Mouse (Mus musculus): ENCODE measurements around the gene Slf2. TPM values are rescaled to one million over a fixed set of nuclear protein-coding genes. Genes with fewer than 3 reads are reported as not detected.

Gene Slf2
- polyA plus RNA-seq, 1 experiment from 2014 or later, result 27.1 TPM

DNA sequence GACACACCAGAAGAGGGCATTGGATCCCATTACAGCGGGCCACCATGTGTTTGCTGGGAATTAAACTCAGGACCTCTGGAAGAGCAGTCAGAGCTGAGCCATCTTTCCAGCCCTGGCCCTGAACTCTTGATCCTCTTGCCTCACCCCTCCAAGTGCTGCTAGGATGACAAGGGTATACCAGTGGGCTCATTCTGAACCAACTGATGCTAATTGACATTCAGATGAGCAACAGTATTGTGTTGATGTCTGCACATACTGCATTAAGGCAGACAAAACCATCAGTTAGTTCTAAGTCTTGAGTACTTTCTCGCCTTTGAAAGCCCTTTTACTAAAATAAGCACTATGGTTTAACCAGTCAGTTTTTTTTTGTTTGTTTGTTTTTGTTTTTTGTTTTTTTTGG is 28.7 kb downstream of the Slf2 start:
- Histone ChIP-seq H3K9me3 (ENCODE audit: control insufficient read depth, low read length) (no peaks in the 10 kb centered on the region), H3K27ac (ENCODE audit: low read length) (no peak overlapping the region), H3K4me1 (replicated peaks; ENCODE audit: control insufficient read depth, insufficient read depth, low read length) (no peaks in the 10 kb centered on the region), H3K4me3 (ENCODE audit: low read length) (no peak overlapping the region), H3K36me3 (ENCODE audit: control insufficient read depth, insufficient read depth, low read length) (peaks cover 55% of the 10 kb centered on the region), H3K27me3 (ENCODE audit: control insufficient read depth, insufficient read depth, low read depth, low read length) (no peaks in the 10 kb centered on the region), H3K4me2 (ENCODE audit: low read depth, low read length) (no peak overlapping the region), H3K9ac (ENCODE audit: low read length) (no peak overlapping the region)
- no peak for ATAC-seq (ENCODE audit: low read depth)
- WGBS, result 98% methylated on average over 2 of the region's 2 CpGs

- WGBS, result 94% methylated on average over 1 of the region's 1 CpGs
Measured at GRCm38 (mm10) chr19:44965978-44966377, 35.0 kb downstream of the Slf2 start.

DNA sequence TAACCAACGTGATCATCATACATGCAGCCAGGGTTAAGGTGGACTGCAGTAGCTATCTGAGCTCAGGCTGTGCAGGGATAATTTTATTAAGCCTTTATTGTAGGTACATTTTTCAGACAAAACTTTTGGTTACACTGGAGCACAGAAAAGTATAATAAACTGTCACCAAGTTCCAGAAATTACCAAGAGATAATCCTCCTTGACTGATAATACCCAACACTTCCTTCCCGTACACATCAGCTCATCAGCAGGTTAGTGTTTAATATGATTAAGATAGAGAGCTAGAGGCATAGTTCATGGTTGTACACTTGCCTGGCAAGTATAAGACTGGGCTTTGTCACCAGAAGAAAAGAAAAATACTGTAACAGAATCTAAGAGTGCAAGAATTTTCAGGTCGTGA is 37.4 kb downstream of the Slf2 start:
- ATAC-seq (ENCODE audit: low read depth), result no peak
- Histone ChIP-seq H3K27ac (ENCODE audit: low read length) (no peak overlapping the region), H3K4me1 (replicated peaks; ENCODE audit: control insufficient read depth, insufficient read depth, low read length) (no peaks in the 10 kb centered on the region), H3K4me2 (ENCODE audit: low read depth, low read length) (no peak overlapping the region), H3K4me3 (ENCODE audit: low read length) (no peak overlapping the region), H3K36me3 (ENCODE audit: control insufficient read depth, insufficient read depth, low read length) (peaks cover 67% of the 10 kb centered on the region), H3K9ac (ENCODE audit: low read length) (no peak overlapping the region), H3K9me3 (ENCODE audit: control insufficient read depth, low read length) (no peaks in the 10 kb centered on the region), H3K27me3 (ENCODE audit: control insufficient read depth, insufficient read depth, low read depth, low read length) (no peaks in the 10 kb centered on the region)
- WGBS, result 76% methylated on average over 3 of the region's 3 CpGs

More at GRCm38 (mm10) chr19:44965978-44966377, 35.0 kb downstream of the Slf2 start:
- H3K27ac ChIP-seq (ENCODE audit: low read length), result no peak overlapping the region
- H3K9ac ChIP-seq (ENCODE audit: low read length), result no peak overlapping the region
- H3K36me3 ChIP-seq (ENCODE audit: control insufficient read depth, insufficient read depth, low read length), result peaks cover 64% of the 10 kb centered on the region
- ATAC-seq (ENCODE audit: low read depth), result no peak
- H3K4me3 ChIP-seq (ENCODE audit: low read length), result no peak overlapping the region
- H3K4me1 ChIP-seq (replicated peaks; ENCODE audit: control insufficient read depth, insufficient read depth, low read length), result no peaks in the 10 kb centered on the region
- no peaks in the 10 kb centered on the region for H3K9me3 ChIP-seq (ENCODE audit: control insufficient read depth, low read length)
- no peaks in the 10 kb centered on the region for H3K27me3 ChIP-seq (ENCODE audit: control insufficient read depth, insufficient read depth, low read depth, low read length)
- H3K4me2 ChIP-seq (ENCODE audit: low read depth, low read length), result no peak overlapping the region

DNA sequence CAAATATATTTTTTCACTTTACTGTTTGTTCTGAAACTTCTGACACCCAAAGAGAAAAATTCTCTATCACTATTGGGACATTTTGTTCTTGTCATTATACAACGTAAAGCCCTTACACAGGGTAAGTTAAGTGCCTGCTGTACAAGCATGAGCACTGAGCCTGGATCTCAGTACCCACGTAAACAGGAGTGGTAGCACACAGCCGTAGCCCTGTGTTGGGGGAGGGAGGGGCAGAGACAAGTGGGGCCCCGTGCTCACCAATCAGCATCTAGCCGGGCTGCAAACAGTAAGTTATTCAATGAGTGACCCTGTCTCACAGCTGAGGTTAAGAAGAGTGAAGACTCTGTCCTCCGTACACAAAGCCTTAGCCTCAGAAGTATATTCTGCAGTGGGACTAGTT is 45.7 kb downstream of the Slf2 start:
- H3K27me3 ChIP-seq (ENCODE audit: control insufficient read depth, insufficient read depth, low read depth, low read length), result no peaks in the 10 kb centered on the region
- no peak for ATAC-seq (ENCODE audit: low read depth)
- H3K4me1 ChIP-seq (replicated peaks; ENCODE audit: control insufficient read depth, insufficient read depth, low read length), result no peaks in the 10 kb centered on the region
- no peak overlapping the region for H3K9ac ChIP-seq (ENCODE audit: low read length)
- H3K4me3 ChIP-seq (ENCODE audit: low read length), result no peak overlapping the region
- no peaks in the 10 kb centered on the region for H3K9me3 ChIP-seq (ENCODE audit: control insufficient read depth, low read length)
- peaks cover 74% of the 10 kb centered on the region for H3K36me3 ChIP-seq (ENCODE audit: control insufficient read depth, insufficient read depth, low read length)
- H3K4me2 ChIP-seq (ENCODE audit: low read depth, low read length), result no peak overlapping the region
- 71% methylated on average over 6 of the region's 6 CpGs for WGBS
- no peak overlapping the region for H3K27ac ChIP-seq (ENCODE audit: low read length)

- Histone ChIP-seq H3K27ac (ENCODE audit: low read length) (no peak overlapping the region), H3K36me3 (ENCODE audit: control insufficient read depth, insufficient read depth, low read length) (peaks cover 76% of the 10 kb centered on the region), H3K4me2 (ENCODE audit: low read depth, low read length) (no peak overlapping the region), H3K9me3 (ENCODE audit: control insufficient read depth, low read length) (no peaks in the 10 kb centered on the region), H3K4me1 (replicated peaks; ENCODE audit: control insufficient read depth, insufficient read depth, low read length) (no peaks in the 10 kb centered on the region), H3K9ac (ENCODE audit: low read length) (no peak overlapping the region), H3K27me3 (ENCODE audit: control insufficient read depth, insufficient read depth, low read depth, low read length) (no peaks in the 10 kb centered on the region), H3K4me3 (ENCODE audit: low read length) (no peak overlapping the region)
- ATAC-seq (ENCODE audit: low read depth), result no peak
- 79% methylated on average over 6 of the region's 6 CpGs for WGBS
Measured at GRCm38 (mm10) chr19:44977148-44977547, 46.2 kb downstream of the Slf2 start.

GRCm38 (mm10) chr19:44980787-44981186 is 49.8 kb downstream of the Slf2 start:
- Histone ChIP-seq H3K4me2 (ENCODE audit: low read depth, low read length) (no peak overlapping the region), H3K4me1 (replicated peaks; ENCODE audit: control insufficient read depth, insufficient read depth, low read length) (no peaks in the 10 kb centered on the region), H3K27me3 (ENCODE audit: control insufficient read depth, insufficient read depth, low read depth, low read length) (no peaks in the 10 kb centered on the region), H3K9ac (ENCODE audit: low read length) (no peak overlapping the region), H3K4me3 (ENCODE audit: low read length) (no peak overlapping the region), H3K9me3 (ENCODE audit: control insufficient read depth, low read length) (no peaks in the 10 kb centered on the region), H3K36me3 (ENCODE audit: control insufficient read depth, insufficient read depth, low read length) (peaks cover 49% of the 10 kb centered on the region), H3K27ac (ENCODE audit: low read length) (no peak overlapping the region)
- 65% methylated on average over 2 of the region's 2 CpGs for WGBS
- no peak for ATAC-seq (ENCODE audit: low read depth)

DNA sequence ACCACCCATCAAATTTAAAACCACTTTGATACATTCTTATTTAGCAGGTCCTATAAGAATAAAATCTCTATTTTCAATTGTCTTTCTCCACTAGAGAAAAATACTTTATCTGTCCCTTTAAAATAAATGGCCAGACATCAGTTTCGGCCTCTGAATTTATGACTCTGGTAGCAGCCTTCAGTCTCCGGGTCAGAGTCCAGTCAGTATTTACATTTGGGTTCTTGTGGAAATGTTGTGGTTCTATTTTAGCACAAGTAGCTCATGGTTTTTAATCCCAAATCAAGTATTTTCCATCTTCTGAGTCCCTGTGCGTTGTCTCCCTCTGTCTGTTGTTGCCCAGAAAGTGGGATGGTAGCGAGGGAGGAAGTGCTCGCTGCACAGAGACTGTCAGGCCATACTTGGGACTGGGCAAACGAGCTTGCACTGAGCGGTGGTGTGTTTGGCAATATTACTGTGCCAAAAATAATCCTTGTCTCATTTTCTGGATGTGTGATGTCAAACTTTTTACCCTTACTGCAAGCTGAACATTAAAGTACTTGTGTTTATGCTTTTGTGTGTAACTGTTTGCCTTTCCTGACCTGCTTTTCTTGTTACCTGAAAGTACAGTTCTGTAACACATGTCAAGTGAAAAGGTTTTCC is 51.6 kb downstream of the Slf2 start:
- H3K4me3 ChIP-seq (ENCODE audit: low read length), result no peak overlapping the region
- no peaks in the 10 kb centered on the region for H3K4me1 ChIP-seq (replicated peaks; ENCODE audit: control insufficient read depth, insufficient read depth, low read length)
- WGBS, result 70% methylated on average over 7 of the region's 7 CpGs
- ATAC-seq (ENCODE audit: low read depth), result no peak
- no peak overlapping the region for H3K4me2 ChIP-seq (ENCODE audit: low read depth, low read length)
- no peaks in the 10 kb centered on the region for H3K9me3 ChIP-seq (ENCODE audit: control insufficient read depth, low read length)
- H3K36me3 ChIP-seq (ENCODE audit: control insufficient read depth, insufficient read depth, low read length), result peaks cover 31% of the 10 kb centered on the region
- no peak overlapping the region for H3K27ac ChIP-seq (ENCODE audit: low read length)
- no peak overlapping the region for H3K9ac ChIP-seq (ENCODE audit: low read length)
- no peaks in the 10 kb centered on the region for H3K27me3 ChIP-seq (ENCODE audit: control insufficient read depth, insufficient read depth, low read depth, low read length)

DNA sequence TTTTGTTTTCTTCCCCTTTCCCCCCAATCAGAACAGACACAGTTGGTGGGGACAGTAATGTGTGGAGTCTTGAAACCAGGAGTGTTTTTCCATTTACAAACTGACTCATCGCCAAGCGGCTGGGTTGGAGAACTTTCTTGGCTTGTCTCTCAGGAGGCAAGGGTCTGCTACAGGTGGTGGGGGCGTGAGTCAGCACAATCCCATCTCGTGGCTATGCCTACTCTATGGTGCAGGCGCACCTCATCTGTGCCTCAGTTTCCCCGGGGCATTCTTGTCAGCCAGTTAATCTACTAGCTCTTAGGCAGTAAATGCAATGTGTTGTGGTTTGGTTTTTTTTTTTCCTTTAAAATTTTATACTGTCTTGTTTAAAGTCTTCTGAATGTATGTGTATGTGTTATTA is 52.4 kb downstream of the Slf2 start:
- H3K4me2 ChIP-seq (ENCODE audit: low read depth, low read length), result no peak overlapping the region
- ATAC-seq (ENCODE audit: low read depth), result no peak
- H3K9me3 ChIP-seq (ENCODE audit: control insufficient read depth, low read length), result no peaks in the 10 kb centered on the region
- no peak overlapping the region for H3K4me3 ChIP-seq (ENCODE audit: low read length)
- H3K27ac ChIP-seq (ENCODE audit: low read length), result no peak overlapping the region
- peaks cover 1% of the 10 kb centered on the region for H3K4me1 ChIP-seq (replicated peaks; ENCODE audit: control insufficient read depth, insufficient read depth, low read length)
- H3K36me3 ChIP-seq (ENCODE audit: control insufficient read depth, insufficient read depth, low read length), result peaks cover 24% of the 10 kb centered on the region
- H3K27me3 ChIP-seq (ENCODE audit: control insufficient read depth, insufficient read depth, low read depth, low read length), result no peaks in the 10 kb centered on the region
- no peak overlapping the region for H3K9ac ChIP-seq (ENCODE audit: low read length)
- 87% methylated on average over 6 of the region's 6 CpGs for WGBS

DNA sequence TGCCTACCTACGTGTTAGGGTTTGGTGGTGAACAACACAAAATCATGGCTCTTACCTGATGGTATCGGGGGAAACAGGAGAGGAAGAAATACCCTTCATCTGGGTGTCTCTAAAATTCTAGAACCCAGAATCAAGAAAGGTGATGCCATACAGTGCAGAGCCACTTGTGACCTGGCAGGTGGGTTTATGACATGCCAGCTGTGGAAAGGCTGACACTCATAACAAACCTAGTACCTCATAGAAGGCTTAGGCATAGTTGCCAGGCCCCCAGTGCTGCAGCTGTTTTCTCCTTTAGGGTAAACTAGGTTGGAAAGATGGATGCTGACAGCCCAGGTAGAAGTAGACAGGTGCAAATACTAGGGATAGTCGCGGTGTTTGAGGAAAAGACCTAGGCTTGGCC is 53.5 kb downstream of the Slf2 start:
- Histone ChIP-seq H3K36me3 (ENCODE audit: control insufficient read depth, insufficient read depth, low read length) (peaks cover 17% of the 10 kb centered on the region), H3K9ac (ENCODE audit: low read length) (no peak overlapping the region), H3K9me3 (ENCODE audit: control insufficient read depth, low read length) (no peaks in the 10 kb centered on the region), H3K27ac (ENCODE audit: low read length) (no peak overlapping the region), H3K4me1 (replicated peaks; ENCODE audit: control insufficient read depth, insufficient read depth, low read length) (peaks cover 7% of the 10 kb centered on the region), H3K4me2 (ENCODE audit: low read depth, low read length) (no peak overlapping the region), H3K4me3 (ENCODE audit: low read length) (no peak overlapping the region), H3K27me3 (ENCODE audit: control insufficient read depth, insufficient read depth, low read depth, low read length) (no peaks in the 10 kb centered on the region)
- ATAC-seq (ENCODE audit: low read depth), result no peak
- WGBS, result 90% methylated on average over 4 of the region's 4 CpGs

All from lung, embryonic 16.5 days (tissue).